Mouse (Mus musculus): ENCODE measurements around the gene Sept14.

DNA sequence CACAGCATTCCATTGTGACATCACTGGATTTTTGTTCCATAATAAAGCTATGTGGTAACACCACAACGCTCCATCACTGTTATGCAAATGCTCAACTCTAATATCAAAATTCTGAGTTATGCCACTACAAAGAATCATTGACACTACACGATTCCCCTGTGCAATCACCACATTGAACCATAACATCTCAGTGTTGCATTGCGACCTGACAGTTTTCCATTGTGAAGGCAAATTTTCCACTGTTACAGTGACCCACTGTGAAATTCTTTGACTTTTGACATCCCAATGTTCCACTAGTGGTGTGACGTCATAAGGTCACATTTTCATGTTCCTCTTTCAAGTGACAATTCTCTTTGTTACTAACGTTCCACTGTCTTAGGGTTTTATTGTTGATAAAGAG is 57.5 kb downstream of the Sept14 start:
- TF ChIP-seq CTCF (IDR thresholded peaks at IDR 0.05; ENCODE audit: borderline replicate concordance, insufficient read depth, low read length) = no peak
- no peak for TF ChIP-seq POLR2A (IDR thresholded peaks at IDR 0.05; ENCODE audit: low read depth, low read length)

Data from embryonic fibroblast, embryonic 13.5 days (primary cell).